Mouse (Mus musculus): ENCODE measurements at regions not wholly inside any gene's neighbourhood (a gene's known extent, or its start where the extent isn't known, plus 50 kb on each side); places are given as distances from the start of the nearest gene placed in this dataset.

DNA sequence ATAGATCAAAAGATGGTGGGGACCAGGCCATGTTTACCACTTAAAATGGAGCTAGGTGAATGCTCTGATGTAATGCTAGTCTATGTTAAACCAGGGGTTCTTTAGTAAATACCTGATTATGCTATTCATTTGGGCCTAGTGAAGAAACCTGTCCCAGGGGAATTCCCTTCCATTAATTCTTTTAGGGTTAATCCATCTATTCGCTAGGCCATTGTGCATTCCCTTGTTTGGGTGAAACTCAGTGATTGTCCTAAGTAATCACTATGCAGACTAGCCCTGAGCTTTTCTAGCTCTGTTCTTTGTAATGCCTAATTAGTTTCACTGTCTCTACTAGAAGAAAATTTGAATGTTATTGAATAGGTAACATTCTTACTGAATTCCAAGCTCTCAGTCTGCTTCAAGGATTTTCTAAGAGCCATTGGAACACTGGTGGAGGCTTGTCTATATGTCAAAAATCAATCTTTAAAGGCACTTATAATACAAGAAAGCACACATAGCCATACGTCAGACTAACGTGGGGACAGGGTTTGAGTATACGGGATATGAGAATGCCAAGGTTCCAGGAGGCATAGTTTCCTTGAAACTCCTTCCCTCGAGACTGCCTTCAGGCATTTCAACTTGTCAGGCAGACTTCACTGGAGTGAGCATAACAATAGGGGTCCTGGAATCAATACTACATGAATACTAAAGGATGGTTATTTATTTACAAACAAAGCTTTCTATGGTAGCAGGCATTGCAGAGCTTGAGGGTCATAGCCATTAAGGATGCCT lies 266.9 kb upstream of the 4930578C19Rik start:
- TF ChIP-seq MAZ (IDR thresholded peaks at IDR 0.05; ENCODE audit: low read depth, low read length) (no peak), EP300 (IDR thresholded peaks at IDR 0.05; ENCODE audit: low read length) (no peak), HCFC1 (IDR thresholded peaks at IDR 0.05; ENCODE audit: low read depth, low read length) (no peak), CTCF (conservative IDR thresholded peaks at IDR 0.05 in 1 of 2, IDR thresholded peaks at IDR 0.05 in 1 of 2; ENCODE audit: low read depth in 2 of 2, low read length in 2 of 2) (no peak), BHLHE40 (IDR thresholded peaks at IDR 0.05; ENCODE audit: low read depth, low read length) (no peak), ELF1 (IDR thresholded peaks at IDR 0.05; ENCODE audit: low read depth, low read length) (no peak), RCOR1 (conservative IDR thresholded peaks at IDR 0.05; ENCODE audit: low read depth, low read length) (no peak), ZKSCAN1 (IDR thresholded peaks at IDR 0.05; ENCODE audit: borderline replicate concordance, low read depth, low read length) (no peak), TBP (conservative IDR thresholded peaks at IDR 0.05; ENCODE audit: low read depth, low read length) (no peak), POLR2A (IDR thresholded peaks at IDR 0.05; ENCODE audit: low read depth, low read length) (no peak), GABPA (IDR thresholded peaks at IDR 0.05; ENCODE audit: insufficient replicate concordance, low read depth, low read length) (no peak), USF2 (conservative IDR thresholded peaks at IDR 0.05; ENCODE audit: low read depth, low read length) (no peak)

Data from CH12.LX (cell line).